Mouse (Mus musculus): ENCODE results near the gene Trap1.

DNA sequence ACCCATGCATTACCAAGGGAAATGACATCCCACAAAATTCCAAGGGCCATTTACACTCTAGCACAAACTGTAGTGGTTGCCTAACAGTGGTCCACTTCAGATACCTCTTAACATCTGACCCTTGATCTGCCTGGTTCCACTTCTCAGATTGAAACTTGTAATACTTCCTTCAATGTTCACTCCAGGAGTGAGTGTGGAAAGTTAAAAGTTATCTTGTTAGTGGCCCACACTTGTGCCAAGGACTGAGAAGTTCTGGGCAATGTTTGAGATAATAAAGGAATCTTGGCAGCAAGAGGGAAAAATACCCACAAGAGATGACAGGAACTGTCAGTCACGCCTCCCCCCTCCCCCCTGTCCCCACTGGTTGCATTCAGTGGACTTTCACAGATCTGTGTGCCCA, 2.0 kb upstream of the Trap1 start:
- TF ChIP-seq EP300 (optimal IDR thresholded peaks at IDR 0.05) (no peak), CTCF (IDR thresholded peaks at IDR 0.05; ENCODE audit: low read depth) (no peak)

Measured in stomach, postnatal 0 days (tissue).